Mouse (Mus musculus) urinary bladder, adult 18-20 months (tissue): ENCODE data around the gene Spock1.
"Not testable (repeated sequence)": the region's sequence is repeated elsewhere in the genome, so short reads cannot be mapped to it uniquely, and the experiment has no call there.

Source experiments
- DNase-seq, 2 experiments: peaks; one replicate each; pipeline ENCODE4 v3.0.0; 2022; ENCODE audit warnings: low spot score in 2 of 2, mixed read lengths in 2 of 2

Spock1 gene

GRCm38 (mm10) chr13:57595761-57596051 lies 312.4 kb downstream of the Spock1 start:
- no peak for DNase-seq

- no peak for DNase-seq
Observed at GRCm38 (mm10) chr13:57595032-57595760, 312.9 kb downstream of the Spock1 start.

- DNase-seq = not testable (repeated sequence)
Observed at GRCm38 (mm10) chr13:57589338-57589914, 318.7 kb downstream of the Spock1 start.

- DNase-seq = no peak
Observed at GRCm38 (mm10) chr13:57588558-57589273, 319.4 kb downstream of the Spock1 start.

- no peak for DNase-seq
Observed at GRCm38 (mm10) chr13:57585131-57585530, 323.0 kb downstream of the Spock1 start.

GRCm38 (mm10) chr13:57582314-57582976 lies 325.7 kb downstream of the Spock1 start:
- no peak for DNase-seq

GRCm38 (mm10) chr13:57577541-57578244 lies 330.4 kb downstream of the Spock1 start:
- no peak for DNase-seq

GRCm38 (mm10) chr13:57573501-57573900 lies 334.6 kb downstream of the Spock1 start:
- DNase-seq = no peak

GRCm38 (mm10) chr13:57568404-57568803 lies 339.7 kb downstream of the Spock1 start:
- no peak for DNase-seq

- DNase-seq = no peak
Observed at GRCm38 (mm10) chr13:57555186-57555585, 352.9 kb downstream of the Spock1 start.

- no peak for DNase-seq
Observed at GRCm38 (mm10) chr13:57549743-57550142, 358.4 kb downstream of the Spock1 start.

- DNase-seq = no peak
Observed at GRCm38 (mm10) chr13:57536988-57537547, 371.1 kb downstream of the Spock1 start.

- DNase-seq = no peak
Observed at GRCm38 (mm10) chr13:57534325-57534724, 373.8 kb downstream of the Spock1 start.

- no peak for DNase-seq
Observed at GRCm38 (mm10) chr13:57525946-57526345, 382.2 kb downstream of the Spock1 start.

- no peak for DNase-seq
Observed at GRCm38 (mm10) chr13:57524546-57524945, 383.6 kb downstream of the Spock1 start.

- DNase-seq = no peak
Observed at GRCm38 (mm10) chr13:57523366-57523765, 384.8 kb downstream of the Spock1 start.

GRCm38 (mm10) chr13:57522319-57522718 lies 385.8 kb downstream of the Spock1 start:
- no peak for DNase-seq

- no peak for DNase-seq
Observed at GRCm38 (mm10) chr13:57521152-57521551, 387.0 kb downstream of the Spock1 start.

GRCm38 (mm10) chr13:57519790-57520189 lies 388.3 kb downstream of the Spock1 start:
- no peak for DNase-seq

- DNase-seq = no peak
Observed at GRCm38 (mm10) chr13:57515737-57516136, 392.4 kb downstream of the Spock1 start.

GRCm38 (mm10) chr13:57501552-57501951 lies 406.6 kb downstream of the Spock1 start:
- DNase-seq = no peak
